Mouse (Mus musculus): Measurements from ENCODE around the gene Ndel1. TPM values are rescaled to one million over a fixed set of nuclear protein-coding genes. Genes with fewer than 3 reads are reported as not detected.

Gene Ndel1
- polyA plus RNA-seq, 1 experiment from 2014 or later, result 108 TPM

Other genes starting within 250 kb of the Ndel1 start
- gene Myh10, start 180.3 kb downstream of the Ndel1 start, polyA plus RNA-seq (2015; fragmentation: Nextera tagmentation; extraction: Ambion mirVana), result 94.9 and 104 TPM in 2 replicates
- gene Rnf222, start 16.7 kb upstream of the Ndel1 start, polyA plus RNA-seq (2015; fragmentation: Nextera tagmentation; extraction: Ambion mirVana), result not detected in 2 replicates
- 508 and 533 TPM in 2 replicates for gene Rpl26, start 29.7 kb upstream of the Ndel1 start, polyA plus RNA-seq (2015; fragmentation: Nextera tagmentation; extraction: Ambion mirVana)
- 0.68 and 1.3 TPM in 2 replicates for gene Odf4, start 55.2 kb upstream of the Ndel1 start, polyA plus RNA-seq (2015; fragmentation: Nextera tagmentation; extraction: Ambion mirVana)
- 27.7 and 30.5 TPM in 2 replicates for gene Arhgef15, start 85.6 kb upstream of the Ndel1 start, polyA plus RNA-seq (2015; fragmentation: Nextera tagmentation; extraction: Ambion mirVana)
- gene Slc25a35, start 96.3 kb upstream of the Ndel1 start, polyA plus RNA-seq (2015; fragmentation: Nextera tagmentation; extraction: Ambion mirVana), result 1.4 and 1.6 TPM in 2 replicates
- 23.3 and 24.8 TPM in 2 replicates for gene Rangrf, start 103.3 kb upstream of the Ndel1 start, polyA plus RNA-seq (2015; fragmentation: Nextera tagmentation; extraction: Ambion mirVana)
- 15.8 and 16.8 TPM in 2 replicates for gene Pfas, start 136.6 kb upstream of the Ndel1 start, polyA plus RNA-seq (2015; fragmentation: Nextera tagmentation; extraction: Ambion mirVana)
- gene Ctc1, start 144.1 kb upstream of the Ndel1 start, polyA plus RNA-seq (2015; fragmentation: Nextera tagmentation; extraction: Ambion mirVana), result 66.5 and 67.0 TPM in 2 replicates
- 12.6 and 15.4 TPM in 2 replicates for gene Aurkb, start 173.8 kb upstream of the Ndel1 start, polyA plus RNA-seq (2015; fragmentation: Nextera tagmentation; extraction: Ambion mirVana)
- gene Borcs6, start 187.9 kb upstream of the Ndel1 start, polyA plus RNA-seq (2015; fragmentation: Nextera tagmentation; extraction: Ambion mirVana), result 15.7 and 20.4 TPM in 2 replicates
- 41.2 and 44.0 TPM in 2 replicates for gene Tmem107, start 198.9 kb upstream of the Ndel1 start, polyA plus RNA-seq (2015; fragmentation: Nextera tagmentation; extraction: Ambion mirVana)
- 335 and 438 TPM in 2 replicates for gene Vamp2, start 216.6 kb upstream of the Ndel1 start, polyA plus RNA-seq (2015; fragmentation: Nextera tagmentation; extraction: Ambion mirVana)
- 12.4 TPM in 2 replicates for gene Per1, start 223.4 kb upstream of the Ndel1 start, polyA plus RNA-seq (2015; fragmentation: Nextera tagmentation; extraction: Ambion mirVana)
- gene Hes7, start 248.5 kb upstream of the Ndel1 start, polyA plus RNA-seq (2015; fragmentation: Nextera tagmentation; extraction: Ambion mirVana), result 0.75 and 1.1 TPM in 2 replicates

All from midbrain, embryonic 16.5 days (tissue).